Mouse (Mus musculus) Muller cell, postnatal 12 days (primary cell): ENCODE measurements at regions not wholly inside any gene's neighbourhood (a gene's known extent, or its start where the extent isn't known, plus 50 kb on each side); places are given as distances from the start of the nearest gene placed in this dataset.

Experiments
- DNase-seq: peaks from one replicate; pipeline ENCODE4 v3.0.0-alpha.2; 2015; ENCODE audit errors: inconsistent ontology term

DNA sequence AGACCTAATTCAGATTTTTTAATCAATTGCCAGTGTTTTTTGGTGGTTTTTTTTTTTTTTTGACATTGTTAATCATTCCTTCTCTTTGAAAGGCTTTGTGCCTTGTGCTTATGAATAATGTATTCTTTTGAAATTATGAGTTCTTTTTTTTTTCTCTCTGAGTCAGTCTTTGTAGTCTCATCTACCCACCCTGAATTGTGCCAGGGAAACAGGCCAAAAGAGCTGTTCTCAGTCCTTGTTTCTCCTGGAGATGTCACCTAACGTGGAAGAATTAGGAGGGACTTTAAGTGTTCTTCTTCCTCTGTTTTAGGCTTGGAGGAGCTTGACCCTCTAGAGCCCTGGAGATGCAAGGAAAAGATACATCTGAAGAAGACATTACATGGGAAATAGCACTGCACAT lies 2012.6 kb downstream of the Poteg start:
- peak; percentile 48 for DNase-seq

DNA sequence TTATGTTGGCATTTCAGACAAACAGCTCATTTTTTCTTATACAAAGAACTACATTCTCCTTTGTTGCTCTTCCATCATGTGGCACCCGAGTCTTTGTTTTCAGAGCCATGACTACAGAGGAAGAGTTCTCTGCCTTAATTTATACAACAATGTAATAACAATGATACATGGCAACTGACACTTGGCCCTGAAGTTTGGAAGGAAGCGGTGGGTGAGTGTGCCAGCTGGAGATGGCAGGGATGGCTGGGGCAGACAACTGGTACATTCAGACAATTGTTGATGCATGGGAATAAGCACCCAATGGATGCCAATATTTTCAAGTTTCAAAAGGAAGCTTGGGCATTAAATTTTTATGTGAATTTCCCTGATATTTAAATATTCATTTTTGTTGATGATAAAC lies 2045.5 kb downstream of the Poteg start:
- DNase-seq: peak; percentile 47

DNA sequence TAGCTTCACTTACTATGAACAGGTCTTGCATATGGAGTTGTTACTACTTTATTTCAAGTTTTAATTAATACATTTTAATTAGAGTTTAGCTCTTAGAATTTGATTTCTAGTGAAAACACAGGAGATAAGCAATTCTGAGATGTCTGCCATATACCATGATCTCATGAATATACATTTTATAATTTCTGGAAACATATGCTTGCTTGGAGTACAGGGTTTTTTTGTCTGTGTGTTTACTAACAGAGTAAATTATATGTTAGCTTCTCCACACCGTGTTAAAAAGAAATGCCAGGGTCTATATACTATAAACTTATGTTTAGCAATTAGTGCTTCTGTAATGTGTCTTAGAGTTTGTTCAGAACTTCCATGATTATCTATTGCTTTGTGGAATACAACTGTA lies 2079.9 kb downstream of the Poteg start:
- no peak for DNase-seq

DNA sequence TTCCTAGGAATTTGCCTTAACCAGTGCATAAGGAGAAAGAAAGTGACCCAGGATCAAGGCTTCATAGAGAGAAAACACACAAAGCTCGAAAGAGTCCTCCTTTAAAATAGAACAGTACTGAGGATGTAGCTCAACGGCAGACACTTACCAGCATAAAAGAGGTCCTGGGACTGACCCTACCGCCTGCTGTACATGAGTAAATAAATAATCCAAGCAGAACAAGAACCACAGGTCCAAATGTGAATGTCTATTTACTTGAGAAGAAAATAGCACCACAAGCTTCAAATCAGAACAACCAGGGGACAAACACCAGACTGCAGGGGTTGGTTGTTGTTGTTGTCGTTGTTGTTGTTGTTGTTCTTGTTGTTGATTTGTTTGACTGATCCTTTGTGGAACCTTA lies 2084.1 kb downstream of the Poteg start:
- no peak for DNase-seq

DNA sequence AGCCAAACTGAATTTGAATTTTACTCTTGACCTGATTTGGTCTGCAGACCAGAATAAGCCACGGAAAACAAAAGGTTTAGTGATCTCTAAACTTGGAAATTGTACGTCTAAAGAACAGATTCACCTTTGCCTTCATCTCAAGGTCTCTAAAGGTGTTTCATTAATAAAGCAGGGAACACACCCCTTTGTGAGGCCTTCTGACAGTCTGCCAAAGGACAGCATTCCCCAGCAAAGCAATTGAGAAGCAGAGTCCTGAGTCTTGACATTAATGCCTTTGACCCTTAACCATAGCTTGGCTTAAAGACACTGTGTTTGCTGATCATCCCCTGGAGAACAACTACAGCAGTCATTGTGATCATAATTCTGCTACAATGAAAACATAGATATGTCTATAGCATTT lies 2090.5 kb downstream of the Poteg start:
- DNase-seq: no peak

DNA sequence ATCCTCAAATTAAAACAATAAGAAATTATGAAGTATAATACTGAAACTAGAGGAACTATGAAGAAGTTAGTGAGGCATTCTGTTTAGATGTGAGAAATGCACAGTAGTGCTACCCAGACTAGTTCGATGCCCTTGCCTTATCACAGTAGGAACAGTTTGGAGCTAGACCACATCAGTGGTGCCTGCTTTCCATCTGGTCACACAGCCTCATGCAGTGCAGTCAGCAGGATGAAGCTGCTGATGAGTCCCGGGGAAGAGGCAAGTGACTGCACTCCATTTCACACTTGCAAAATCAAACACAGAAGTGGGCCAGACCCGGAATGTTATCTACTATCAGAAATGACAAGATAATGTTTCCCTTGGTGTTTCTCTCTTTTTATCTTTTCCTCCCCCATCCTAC lies 2092.4 kb downstream of the Poteg start:
- no peak for DNase-seq

DNA sequence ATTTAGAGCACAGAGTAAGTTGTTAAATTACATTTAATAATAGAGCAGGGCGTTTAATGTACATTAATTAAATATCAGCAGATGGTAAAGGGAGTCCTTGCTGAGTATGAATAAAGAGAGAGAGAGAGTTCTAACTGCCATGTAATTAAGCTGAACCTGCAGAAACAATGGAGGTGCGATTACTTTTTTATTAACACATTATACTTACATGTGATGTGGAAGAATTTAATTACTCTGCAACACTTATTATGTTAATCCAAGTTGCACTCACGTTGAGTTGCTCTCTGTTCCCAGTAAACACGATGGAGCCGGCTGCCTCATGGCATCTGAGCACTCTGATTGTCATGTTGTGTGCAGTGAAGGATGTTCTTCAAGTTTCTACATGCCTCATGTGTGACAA lies 2096.7 kb downstream of the Poteg start:
- peak; percentile 6 for DNase-seq

DNA sequence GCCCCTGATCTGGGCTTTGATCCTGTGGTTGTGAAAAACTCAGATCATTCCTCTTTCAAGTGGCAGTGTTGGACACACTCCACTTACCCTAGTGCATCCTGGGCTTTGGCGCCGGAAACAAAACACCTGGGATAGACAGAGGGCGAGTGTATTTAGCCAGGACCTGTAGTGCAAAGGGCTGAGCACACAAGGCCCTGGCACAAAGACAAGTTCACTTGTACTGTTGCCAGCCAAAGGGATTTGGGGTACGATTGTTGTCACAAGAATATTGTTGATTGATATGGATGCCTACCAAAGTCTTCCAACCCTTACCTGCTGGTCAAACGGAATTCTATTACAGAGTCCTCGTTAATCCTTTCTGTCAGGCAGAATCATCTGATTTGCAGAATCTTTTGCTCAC lies 2138.2 kb downstream of the Poteg start:
- no peak for DNase-seq

DNA sequence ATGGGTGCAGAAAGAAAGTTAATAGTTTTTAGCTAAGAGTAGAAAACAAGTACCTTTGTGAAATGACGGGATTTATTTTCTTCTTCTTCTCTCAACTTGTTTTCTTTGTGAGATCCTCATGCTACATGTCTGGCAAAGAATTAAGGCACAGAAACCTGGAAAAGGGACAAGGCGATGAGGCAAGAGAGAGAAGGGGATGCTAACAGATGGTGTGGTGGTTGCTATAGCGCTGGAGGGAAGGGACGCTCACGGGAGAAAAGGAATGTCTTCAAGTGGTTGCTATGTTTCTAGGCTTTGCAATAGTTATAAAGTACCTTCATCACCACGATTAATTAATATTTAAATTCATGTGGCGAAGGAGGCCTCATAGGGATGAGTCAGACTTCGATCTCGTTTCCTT lies 2146.7 kb downstream of the Poteg start:
- DNase-seq: no peak

DNA sequence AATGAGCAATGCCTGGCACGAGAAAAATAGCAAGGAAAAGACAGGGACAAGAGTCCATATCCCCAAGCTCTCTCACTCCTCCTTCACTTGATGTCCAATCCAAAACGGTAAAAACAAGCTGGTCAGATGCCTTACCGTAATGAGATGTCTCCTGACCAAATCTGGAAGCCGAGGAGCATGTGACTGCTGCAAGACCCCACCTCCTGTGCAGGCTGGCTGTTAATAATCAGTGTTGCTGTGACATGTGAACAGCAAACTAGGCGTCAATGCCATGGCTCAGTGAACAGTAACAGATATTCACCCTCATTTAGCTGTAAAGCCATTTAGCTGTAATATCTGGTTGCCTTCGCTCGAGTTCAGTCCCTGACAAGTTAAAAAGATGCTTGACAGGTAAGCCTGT lies 2166.6 kb downstream of the Poteg start:
- DNase-seq: peak; percentile 6

DNA sequence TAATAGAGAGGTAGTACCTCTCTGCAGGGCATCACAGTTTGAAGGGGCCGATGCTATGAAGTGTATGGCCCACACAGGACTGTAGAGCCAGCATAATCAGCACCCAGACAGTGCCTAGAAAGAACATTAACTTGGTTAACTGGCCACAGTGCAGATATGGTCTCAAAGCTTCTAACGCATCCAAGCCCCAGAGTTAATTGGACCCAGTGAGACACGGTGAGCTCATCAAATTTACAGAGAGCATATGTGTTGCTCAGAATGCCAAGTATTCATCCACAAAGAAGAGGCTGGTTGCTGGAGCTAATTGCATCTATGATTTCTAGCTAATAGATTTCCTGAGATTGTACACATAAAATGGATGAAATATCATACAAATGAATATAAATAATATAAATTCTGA lies 2214.1 kb downstream of the Poteg start:
- no peak for DNase-seq

DNA sequence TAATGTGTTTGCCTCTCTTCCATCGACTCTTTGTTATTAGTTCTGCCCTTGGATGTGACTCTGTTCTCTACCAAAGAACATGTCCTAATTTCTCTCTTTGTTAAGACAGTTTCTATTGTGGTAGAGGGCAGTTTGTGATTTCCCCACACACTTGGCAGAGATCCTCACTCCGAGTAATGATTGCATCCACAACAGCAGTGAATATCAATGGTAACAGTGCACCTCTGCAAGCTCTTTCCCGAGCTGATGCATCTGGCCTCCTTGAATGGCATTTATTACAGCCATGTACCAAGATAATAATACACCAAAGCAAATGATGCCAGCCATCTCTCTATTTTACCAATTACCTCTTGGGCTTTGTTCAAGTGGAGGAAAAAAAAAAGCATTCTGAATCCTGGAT lies 2228.4 kb downstream of the Poteg start:
- peak; percentile 5 for DNase-seq

DNA sequence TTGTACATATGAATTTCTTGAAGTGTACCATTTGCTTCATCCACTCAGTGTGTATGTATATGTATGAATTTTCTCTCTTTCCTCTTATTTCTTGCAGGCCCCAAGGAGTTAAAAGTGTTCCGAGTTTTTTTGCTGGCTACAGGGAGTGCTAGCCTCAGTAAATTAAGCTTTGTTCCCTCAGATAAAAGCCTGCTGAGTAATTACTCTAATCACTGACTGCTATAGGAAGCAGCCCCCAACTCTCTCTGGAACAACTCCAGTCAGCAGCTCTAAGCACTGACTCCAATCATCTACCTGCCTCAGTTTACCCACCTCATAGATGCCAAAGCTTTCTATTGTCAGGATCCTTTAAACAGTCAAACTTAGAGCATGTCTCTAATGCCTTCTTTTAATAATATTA lies 2235.9 kb downstream of the Poteg start:
- no peak for DNase-seq

DNA sequence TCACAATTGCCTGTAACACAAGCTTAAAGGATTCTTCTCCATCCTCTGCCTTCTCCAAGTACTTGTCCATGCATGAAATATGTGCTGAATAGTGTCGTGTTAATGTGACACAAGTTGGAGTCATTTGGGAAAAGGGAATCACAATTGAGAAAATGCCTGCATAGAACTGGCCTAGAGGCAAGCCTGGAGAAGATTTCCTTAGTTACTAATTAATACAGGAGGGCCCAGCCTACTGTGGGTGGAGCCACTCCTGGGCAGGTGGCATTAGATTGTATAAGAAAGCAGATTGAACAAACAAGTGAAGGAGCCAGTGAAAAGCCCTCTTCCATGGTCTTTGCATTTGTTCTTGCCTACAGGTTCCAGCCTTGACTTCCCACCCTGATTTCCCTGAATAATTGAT lies 2239.1 kb downstream of the Poteg start:
- DNase-seq: no peak

DNA sequence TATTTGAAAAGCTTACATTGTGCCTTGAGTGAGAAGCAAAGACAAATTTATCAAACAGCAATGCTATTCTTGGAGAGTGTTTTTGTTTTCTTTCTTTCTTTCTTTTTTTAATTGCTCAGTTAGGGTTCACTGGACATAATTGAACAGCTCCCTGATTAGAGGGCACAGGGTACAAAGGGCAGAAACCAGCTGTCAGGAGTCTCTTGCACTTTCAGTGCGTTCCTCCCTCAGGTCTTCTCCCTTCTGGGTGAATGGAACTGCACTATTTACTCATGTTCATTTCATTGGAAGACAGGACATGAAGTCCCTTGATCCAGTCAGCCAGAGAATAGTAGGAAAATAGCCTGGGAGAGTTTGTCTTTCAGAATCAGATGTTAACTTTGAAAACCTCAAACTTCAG lies 2248.2 kb downstream of the Poteg start:
- no peak for DNase-seq
